Mouse (Mus musculus) layer of hippocampus, adult 9-10 months (tissue): ENCODE measurements at regions not wholly inside any gene's neighbourhood (a gene's known extent, or its start where the extent isn't known, plus 50 kb on each side); places are given as distances from the start of the nearest gene placed in this dataset.

Experiments
- DNase-seq: peaks from one replicate; pipeline ENCODE4 v3.0.0; 2022; ENCODE audit warnings: low spot score

DNA sequence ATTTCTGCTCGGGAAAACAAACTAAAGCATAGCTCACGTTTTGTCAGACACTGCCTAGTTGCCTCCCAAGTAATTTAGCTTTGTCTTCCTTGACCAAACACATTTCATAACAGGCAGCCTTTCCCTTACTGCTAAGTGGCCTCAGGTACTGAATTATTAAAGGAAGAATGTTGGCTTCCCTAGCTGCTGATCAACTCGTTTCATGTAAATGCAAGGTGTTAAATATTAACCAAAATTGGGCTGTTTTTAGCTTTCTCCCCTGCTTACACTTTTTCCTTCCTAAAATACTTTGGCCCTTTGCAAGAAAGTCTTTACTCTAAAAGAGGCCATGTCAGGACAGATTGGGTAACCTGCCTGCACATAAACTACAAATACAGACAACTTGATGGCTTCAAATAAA lies 265.4 kb downstream of the Pmp22 start:
- DNase-seq = no peak

DNA sequence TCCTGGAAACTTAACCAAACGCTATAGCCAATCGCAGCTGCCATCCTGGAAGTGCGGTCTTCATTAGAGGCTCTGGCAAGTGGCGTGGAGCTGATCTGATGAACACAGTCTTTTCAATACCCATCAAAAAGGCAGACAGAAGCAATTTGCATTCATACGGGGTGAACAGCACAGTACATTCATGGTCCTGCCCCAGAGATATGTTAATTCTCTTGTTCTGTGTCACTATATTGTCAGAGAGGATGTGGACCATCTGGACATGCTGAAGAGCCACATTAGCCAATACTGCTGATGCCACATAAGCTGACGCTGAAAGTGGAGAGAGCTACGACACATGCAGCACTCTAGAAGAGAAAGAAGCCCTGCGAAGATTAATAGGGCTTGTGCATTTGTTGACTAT lies 267.6 kb downstream of the Pmp22 start:
- DNase-seq = no peak

- no peak for DNase-seq
These were observed 274.0 kb downstream of the Pmp22 start for GRCm38 (mm10) chr11:63402741-63403140.

DNA sequence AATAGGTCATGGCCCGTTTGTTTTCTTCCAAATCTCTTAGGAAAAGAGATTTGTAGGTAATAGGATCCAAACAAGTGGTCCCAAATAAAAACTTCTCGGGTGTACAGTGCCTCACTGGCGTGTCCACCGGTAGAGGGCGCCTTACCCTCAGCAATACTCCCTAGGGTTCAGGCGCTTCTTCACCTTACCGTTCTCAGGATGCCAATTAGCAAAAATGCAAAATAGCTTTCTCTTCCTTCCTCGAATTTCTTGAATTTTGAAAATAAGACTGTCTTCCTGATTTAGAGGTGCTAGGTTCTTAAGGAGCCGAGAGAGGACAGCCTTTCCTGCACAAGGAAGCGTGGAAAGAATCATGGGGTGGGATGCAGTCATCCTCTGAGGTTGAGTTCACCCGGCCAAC lies 275.9 kb downstream of the Pmp22 start:
- peak; percentile 57 for DNase-seq

DNA sequence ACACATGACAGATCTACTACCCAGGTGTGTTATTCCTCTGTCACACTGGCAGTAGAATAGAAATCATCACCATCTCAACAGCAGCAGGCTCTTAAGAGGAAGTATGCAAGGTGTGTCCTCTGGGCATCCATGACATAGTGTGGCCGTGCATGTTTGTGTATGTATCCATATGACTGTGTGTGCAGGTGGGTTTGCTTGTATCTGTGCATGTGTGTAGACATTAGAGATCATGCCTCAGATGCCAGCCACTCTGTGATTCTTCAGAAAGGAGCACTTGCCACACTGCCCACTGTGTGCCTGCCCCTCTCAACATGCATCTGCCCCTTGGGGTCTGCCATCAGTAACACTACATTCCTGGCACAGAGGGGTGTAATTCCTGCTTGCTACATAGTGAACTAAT lies 280.6 kb downstream of the Pmp22 start:
- DNase-seq = no peak

- DNase-seq = no peak
These were observed 282.1 kb downstream of the Pmp22 start for GRCm38 (mm10) chr11:63410921-63411320.

- DNase-seq = no peak
These were observed 283.7 kb downstream of the Pmp22 start for GRCm38 (mm10) chr11:63412364-63412991.

GRCm38 (mm10) chr11:63413106-63413505 lies 284.3 kb downstream of the Pmp22 start:
- no peak for DNase-seq

GRCm38 (mm10) chr11:63413621-63414020 lies 284.8 kb downstream of the Pmp22 start:
- DNase-seq = no peak

GRCm38 (mm10) chr11:63418042-63418776 lies 289.4 kb downstream of the Pmp22 start:
- no peak for DNase-seq

GRCm38 (mm10) chr11:63420341-63420740 lies 291.6 kb downstream of the Pmp22 start:
- no peak for DNase-seq

DNA sequence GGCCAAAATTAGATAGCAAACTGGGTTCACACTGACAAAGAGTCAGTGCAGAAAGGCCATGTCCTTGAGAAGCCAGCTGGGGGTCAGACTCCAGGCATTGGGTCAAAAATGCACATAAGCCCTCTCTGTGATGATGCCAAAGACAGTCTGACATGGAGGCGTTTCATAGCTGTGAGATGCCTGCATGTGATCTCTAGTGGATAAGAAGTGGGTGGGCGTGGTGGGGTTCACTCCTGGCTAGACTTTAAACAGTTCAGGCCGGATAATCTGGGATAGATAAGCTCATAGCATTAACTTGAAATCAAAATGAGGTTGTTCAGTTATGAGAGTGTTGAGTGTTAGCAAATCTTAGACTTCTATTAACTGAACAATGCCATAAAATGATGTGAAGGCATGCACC lies 293.3 kb downstream of the Pmp22 start:
- no peak for DNase-seq

DNA sequence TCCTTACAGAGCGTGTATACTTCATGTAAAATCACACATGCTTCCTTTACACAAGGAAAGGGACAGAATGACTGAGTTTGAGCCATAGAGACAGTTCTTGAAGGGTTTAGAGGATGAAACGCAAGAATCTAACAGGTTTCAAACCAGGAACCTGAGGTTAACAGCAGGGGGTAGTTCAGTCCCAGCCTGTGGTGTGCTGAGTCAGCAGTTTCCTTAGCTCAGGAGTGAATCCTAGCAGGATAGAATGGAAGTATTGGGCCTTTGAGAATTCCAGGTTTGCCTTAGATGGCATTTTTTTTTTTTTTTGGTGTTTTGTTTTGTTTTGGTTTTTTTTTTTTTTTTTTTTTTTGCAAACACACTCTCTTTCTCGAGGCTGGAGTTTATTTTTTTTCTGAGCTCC lies 295.5 kb downstream of the Pmp22 start:
- no peak for DNase-seq

- no peak for DNase-seq
These were observed 297.0 kb downstream of the Pmp22 start for GRCm38 (mm10) chr11:63425741-63426140.

- DNase-seq = no peak
These were observed 325.0 kb downstream of the Pmp22 start for GRCm38 (mm10) chr11:63453786-63454185.

DNA sequence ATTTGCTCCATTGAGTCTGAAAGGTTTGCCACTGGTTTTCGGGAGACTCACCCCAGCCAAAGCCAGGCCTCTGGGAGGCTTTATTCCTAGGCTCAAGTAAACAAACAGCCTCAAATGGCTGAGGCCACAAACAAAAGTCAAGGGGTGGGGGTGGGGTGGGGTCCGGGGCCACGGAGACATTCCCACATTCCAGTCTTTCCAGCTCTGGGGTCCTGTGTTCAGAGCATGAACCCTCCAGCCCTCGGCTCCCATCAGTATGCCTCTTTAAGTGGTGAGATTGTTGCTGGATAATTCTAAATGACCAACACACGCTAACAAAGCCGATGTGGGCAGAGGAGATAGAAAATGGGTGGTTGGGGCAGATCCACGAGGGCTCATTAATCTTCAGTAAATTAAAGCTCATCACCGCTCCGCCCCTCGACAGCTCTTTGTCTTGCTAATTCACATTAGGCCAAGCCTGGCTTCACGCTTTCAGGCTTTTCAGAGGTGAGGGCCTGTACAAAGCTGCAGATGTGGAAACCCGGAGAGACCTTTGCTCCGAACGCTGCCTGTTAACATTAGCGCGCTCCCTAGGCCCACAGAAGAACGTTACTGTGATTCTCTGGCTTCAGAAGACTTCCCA lies 326.2 kb downstream of the Pmp22 start:
- DNase-seq = no peak

DNA sequence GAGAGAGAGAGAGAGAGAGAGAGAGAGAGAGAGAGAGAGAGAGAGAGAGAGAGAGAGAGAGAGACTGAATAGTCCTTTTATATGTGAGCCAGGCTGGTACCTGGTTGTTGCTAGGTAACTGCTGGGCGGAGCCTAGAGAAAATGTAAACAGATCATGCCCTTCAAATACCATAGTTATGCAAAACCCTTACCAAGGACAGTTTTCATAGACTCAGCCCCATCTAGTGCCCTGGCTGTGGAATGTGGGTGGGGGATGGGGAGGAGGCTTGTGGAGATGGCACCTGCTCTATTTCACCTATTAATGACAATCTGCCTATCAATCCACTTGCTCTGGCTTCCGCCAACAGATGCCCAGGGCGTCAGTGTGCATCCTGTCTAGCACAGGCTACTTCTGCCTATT lies 327.6 kb downstream of the Pmp22 start:
- DNase-seq = no peak

DNA sequence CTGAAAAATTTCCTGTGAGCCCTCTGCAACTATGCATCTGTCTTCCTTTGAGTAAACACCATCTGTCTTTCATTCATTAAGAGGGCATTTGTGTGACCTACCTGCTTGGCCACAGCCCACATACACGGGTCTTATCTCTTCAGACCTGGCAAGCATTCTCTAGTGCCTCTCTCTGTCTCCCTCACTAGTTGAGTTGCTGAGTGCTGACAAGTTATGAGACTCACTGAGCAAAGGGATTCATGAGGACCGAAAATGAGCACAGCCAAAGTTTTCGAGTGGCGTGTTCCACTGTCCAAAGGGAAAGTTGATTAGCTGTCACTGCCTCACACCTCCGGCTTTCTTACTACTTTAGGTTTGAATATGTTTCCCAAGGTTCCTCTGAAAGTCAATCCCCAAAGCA lies 328.5 kb downstream of the Pmp22 start:
- no peak for DNase-seq

GRCm38 (mm10) chr11:63460146-63460545 lies 331.4 kb downstream of the Pmp22 start:
- no peak for DNase-seq

DNA sequence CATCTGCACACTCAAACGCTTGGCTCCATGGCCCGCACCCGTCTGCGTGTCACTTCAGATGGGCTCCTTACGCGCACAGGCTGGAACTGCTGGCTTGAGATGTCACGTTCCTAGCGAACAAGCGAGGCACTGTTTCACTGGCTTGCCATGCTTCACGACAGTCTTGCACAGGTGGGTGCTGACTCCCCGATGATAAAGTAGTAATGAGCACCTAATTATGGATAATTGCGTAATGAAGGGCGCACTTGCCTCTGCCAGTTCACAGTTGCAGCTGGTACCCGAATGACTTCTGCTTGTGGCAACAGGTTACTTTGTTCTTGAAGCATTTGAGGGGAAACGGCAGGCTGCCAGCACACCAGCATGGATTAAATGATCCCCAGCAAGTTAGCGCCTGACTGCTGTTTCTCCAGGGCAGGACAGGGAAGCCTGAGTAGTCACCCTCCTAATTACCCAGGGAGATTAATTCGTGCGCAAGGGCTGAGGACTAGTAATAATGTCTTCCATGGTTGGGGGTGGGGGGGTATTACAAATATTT lies 335.1 kb downstream of the Pmp22 start:
- no peak for DNase-seq

DNA sequence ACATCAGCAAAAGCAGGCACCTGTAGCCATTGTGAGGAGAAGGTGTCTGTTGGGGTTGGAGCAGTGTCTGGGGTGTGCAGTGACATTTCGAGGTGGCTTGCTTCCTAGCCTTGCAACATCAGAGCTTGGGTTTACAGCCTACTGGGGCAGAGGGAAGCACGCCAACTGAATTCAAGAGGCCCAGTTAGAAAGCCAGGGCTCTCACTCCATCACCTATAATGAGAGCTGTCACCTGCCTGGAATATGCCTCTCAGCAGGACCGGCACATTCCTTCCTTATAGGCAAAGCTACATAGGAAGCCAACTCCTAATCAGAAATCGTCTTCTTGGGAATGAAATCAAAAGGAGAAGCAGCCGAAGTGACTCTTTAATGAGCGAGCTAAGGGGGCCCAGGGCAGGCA lies 337.2 kb downstream of the Pmp22 start:
- DNase-seq = no peak

DNA sequence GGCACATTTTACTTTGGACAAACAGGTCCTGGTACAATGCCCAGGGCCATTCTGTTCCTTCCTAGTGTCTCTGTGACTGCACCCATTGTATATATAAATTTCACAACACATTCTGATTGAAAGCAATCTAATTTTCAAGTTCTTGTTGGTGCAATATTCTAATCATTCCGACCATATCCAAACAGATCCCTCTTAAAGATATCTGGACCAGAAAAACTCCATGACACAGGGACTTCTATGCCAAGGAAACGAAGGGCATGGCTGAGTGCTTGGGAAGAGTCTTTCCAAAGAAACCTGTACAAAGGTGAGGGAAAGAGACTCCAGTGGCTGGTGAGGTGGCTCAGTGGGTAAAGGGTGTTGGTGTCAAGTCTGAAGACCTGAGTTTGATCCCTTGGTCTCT lies 337.8 kb downstream of the Pmp22 start:
- DNase-seq = no peak

DNA sequence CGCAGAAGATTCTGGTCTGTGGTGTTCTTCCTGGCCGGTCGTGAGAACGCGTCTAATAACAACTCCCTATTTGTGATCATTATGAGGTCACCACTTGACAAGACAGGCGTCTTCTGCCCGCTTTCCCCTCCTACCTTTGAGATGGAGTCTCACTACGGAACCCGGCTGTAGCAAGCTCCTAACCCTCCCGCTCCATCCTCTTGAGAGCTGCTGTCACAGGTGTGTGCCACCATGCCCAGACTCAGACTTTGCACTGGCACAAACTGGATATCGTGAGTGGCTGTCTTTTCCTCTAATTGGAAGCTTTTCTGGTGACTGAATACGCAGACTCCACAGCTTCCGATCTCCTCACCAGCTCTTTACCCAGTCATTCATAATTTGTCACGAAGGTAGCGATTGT lies 346.0 kb downstream of the Pmp22 start:
- DNase-seq = no peak
